Mouse (Mus musculus) heart, embryonic 12.5 days (tissue): Measurements from ENCODE around the gene Epb41l2. TPM values are rescaled to one million over a fixed set of nuclear protein-coding genes. Genes with fewer than 3 reads are reported as not detected.

Experiments used
- ATAC-seq: fragments of 200-750 bp; cut with Nextera tagmentation; 2 replicates; pipeline ENCODE4 v1.8.0; 2017; ENCODE audit warnings: moderate TSS enrichment, moderate library complexity; ENCODE audit not compliant: insufficient number of reproducible peaks, low FRiP score
- H3K27ac ChIP-seq: fragments of 300-500 bp; sonication (generic); 2 replicates; pipeline ENCODE4 v1.5.1; 2016; ENCODE audit warnings: mild to moderate bottlenecking, moderate library complexity; ENCODE audit not compliant: poor library complexity, severe bottlenecking
- H3K27me3 ChIP-seq: fragments of 300-500 bp; sonication (generic); replicated peaks from 2 replicates; pipeline ENCODE4 v1.6.1; 2016; ENCODE audit warnings: mild to moderate bottlenecking, moderate library complexity
- H3K36me3 ChIP-seq: fragments of 300-500 bp; sonication (generic); 2 replicates; pipeline ENCODE4 v1.6.1; 2016; ENCODE audit warnings: mild to moderate bottlenecking, moderate library complexity
- H3K4me1 ChIP-seq: fragments of 300-500 bp; sonication (generic); replicated peaks from 2 replicates; pipeline ENCODE4 v1.6.1; 2016; ENCODE audit warnings: mild to moderate bottlenecking
- H3K4me2 ChIP-seq: fragments of 300-500 bp; sonication (generic); 2 replicates; pipeline ENCODE4 v1.6.1; 2016; ENCODE audit warnings: mild to moderate bottlenecking, moderate library complexity
- H3K4me3 ChIP-seq: fragments of 300-500 bp; sonication (generic); 2 replicates; pipeline ENCODE4 v1.5.1; 2016; ENCODE audit warnings: mild to moderate bottlenecking
- H3K9ac ChIP-seq: fragments of 300-500 bp; sonication (generic); 2 replicates; pipeline ENCODE4 v1.6.1; 2016; ENCODE audit warnings: mild to moderate bottlenecking, moderate library complexity
- H3K9me3 ChIP-seq: fragments of 300-500 bp; sonication (generic); replicated peaks from 2 replicates; pipeline ENCODE4 v1.6.1; 2016; ENCODE audit warnings: mild to moderate bottlenecking, moderate library complexity
- WGBS: fragments of 180-500 bp; shearing (Covaris S2); methylation state at CpG from one replicate; pipeline ENCODE4 v1.1.7; 2016; 5-methylcytosine and 5-hydroxymethylcytosine counted together
- polyA plus RNA-seq: library from polyadenylated mRNA; unstranded; fragments of >200 nt; fragmentation: Nextera tagmentation; extraction: Ambion mirVana; gene quantifications from 2 replicates; pipeline ENCODE4 v1.2.1, GENCODE M21; 2016

Epb41l2 gene
- polyA plus RNA-seq = 61.4 and 64.3 TPM in 2 replicates

DNA sequence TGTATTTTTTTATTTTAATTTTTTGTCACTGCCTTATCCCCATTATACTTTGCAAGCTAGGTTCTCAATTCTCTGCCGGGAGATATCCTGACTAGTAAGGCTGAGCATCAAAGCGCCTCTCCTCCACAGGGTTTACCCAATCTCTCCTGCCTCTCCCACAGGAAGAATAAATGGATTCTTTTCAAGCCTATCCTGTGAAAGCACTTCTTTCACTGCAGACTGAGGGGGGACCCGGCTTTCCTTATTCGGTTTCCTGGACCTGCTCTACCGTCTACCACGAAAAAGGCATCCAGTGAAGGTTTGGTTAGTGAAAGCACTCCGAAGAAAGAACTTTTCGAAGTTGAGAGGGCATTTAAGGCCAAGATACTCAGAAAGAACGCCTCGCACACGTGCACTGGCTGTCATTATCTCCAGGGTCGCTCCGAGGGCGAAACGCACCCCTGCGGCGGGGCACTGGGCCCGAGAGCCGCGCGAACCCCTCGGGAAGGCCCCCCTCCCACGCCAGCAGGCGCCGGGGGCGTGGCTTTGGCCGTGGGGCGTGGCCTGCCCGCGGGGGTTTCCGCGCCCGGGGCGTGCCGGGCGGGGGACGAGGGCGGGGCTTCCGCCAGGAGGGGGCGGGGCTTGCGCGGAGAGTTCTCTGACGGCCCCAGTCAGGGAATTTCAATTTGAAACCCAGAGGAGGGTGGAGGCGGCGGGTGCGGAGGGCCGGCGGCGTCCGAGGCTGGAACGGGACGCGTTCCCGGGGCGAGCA is at the start of gene Epb41l2:
Epb41l2 (plus strand) TSS at position 591 of the 751 bp plus-strand sequence.
- Histone ChIP-seq H3K4me2 (peak within 1 kb of the TSS; percentile 70), H3K27ac (peak within 1 kb of the TSS; percentile 90), H3K36me3 (no peaks in the 10 kb centered on the region), H3K9me3 (no peaks in the 10 kb centered on the region), H3K4me3 (peak within 1 kb of the TSS; percentile 99), H3K27me3 (no peaks in the 10 kb centered on the region), H3K9ac (peak within 1 kb of the TSS; percentile 98), H3K4me1 (peaks cover 22% of the 10 kb centered on the region)
- peak; percentile 94 for ATAC-seq
- WGBS = under 1% methylated on average over 44 of the region's 55 CpGs

DNA sequence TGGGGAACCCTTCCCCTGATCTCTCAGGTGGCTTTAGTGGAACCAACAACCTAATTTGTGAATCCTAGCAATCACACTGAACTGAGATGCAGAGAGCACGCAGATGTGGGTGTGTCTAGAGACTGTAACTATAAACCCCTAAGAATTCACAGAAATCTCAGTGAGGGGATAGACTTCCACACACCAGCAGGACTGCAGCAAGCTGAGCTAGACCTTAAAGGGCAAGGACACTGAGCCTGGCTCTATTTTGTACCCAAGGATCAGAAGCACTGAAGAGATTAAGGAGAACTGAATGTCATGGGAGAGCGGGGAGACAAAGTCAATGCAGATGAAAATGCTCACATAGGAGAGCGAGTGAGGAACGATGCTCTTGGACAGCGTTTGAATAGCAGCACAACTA is 49.6 kb upstream of the Epb41l2 start:
- no peak overlapping the region for H3K4me3 ChIP-seq
- H3K9me3 ChIP-seq = no peaks in the 10 kb centered on the region
- no peak overlapping the region for H3K4me2 ChIP-seq
- no peak overlapping the region for H3K27ac ChIP-seq
- 81% methylated on average over 5 of the region's 5 CpGs for WGBS
- H3K27me3 ChIP-seq = no peaks in the 10 kb centered on the region
- peaks cover 7% of the 10 kb centered on the region; the same call in 1 of the 2 replicates for H3K4me1 ChIP-seq
- no peak overlapping the region for H3K9ac ChIP-seq
- no peak for ATAC-seq
- no peaks in the 10 kb centered on the region for H3K36me3 ChIP-seq

DNA sequence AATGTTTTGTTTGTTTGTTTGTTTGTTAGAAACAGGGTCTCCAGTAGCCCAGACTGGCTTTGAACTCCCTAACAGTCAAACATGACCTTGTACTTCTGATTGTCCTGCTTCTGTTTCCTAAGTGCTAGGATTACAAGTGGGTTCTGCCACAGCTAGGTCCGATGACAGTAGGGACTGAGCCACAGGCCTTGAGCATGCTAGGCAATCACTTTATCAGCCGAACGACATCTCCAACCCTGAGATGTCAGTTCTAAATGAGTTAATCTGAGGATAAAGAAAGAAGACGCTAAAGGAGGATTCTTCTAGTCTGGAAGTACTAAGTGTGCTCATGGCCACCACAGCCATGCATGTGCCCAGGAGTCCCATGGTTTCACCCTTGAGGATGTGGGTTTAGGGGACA is 48.9 kb upstream of the Epb41l2 start:
- Histone ChIP-seq H3K9me3 (no peaks in the 10 kb centered on the region), H3K27me3 (no peaks in the 10 kb centered on the region), H3K36me3 (no peaks in the 10 kb centered on the region), H3K9ac (no peak overlapping the region), H3K4me2 (no peak overlapping the region), H3K4me1 (peaks cover 7% of the 10 kb centered on the region; the same call in 1 of the 2 replicates), H3K27ac (no peak overlapping the region), H3K4me3 (no peak overlapping the region)
- ATAC-seq = no peak
- 43% methylated on average over 4 of the region's 4 CpGs for WGBS

DNA sequence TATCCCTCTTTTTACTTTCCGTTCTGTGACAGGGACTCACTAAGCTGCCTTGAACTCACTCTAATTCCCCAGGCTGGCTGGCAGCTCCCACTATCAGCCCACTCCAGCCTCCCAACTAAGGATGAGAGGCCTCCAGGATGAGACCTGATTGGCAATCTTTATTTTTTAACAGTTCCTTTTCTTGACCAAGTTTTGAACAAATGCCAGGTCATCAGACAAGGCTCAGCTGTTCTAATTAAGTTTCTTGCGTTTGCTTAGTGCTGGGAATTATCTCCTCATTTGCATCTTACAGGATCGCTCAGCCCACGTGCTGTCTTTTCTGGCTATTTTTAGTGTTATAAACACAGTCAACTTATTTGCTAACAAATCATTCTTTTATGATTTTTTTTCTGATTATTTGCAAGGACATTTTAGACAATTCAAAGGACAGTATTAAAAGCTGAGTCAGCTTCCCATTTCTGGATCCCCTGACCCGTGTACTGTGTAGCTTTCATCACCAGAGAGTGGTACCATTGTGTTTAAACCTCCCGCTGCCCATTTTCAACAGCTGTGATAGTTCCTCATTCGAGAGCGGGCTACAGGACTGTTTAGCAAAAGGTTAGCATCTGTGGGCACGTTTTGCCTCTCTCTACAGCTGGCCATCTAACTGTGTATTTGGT is 47.9 kb upstream of the Epb41l2 start:
- Histone ChIP-seq H3K27ac (no peak overlapping the region), H3K36me3 (no peaks in the 10 kb centered on the region), H3K9me3 (no peaks in the 10 kb centered on the region), H3K4me2 (no peak overlapping the region), H3K4me1 (peaks cover 7% of the 10 kb centered on the region; the same call in 1 of the 2 replicates), H3K9ac (no peak overlapping the region), H3K4me3 (no peak overlapping the region), H3K27me3 (no peaks in the 10 kb centered on the region)
- no peak for ATAC-seq
- WGBS = 42% methylated on average over 9 of the region's 9 CpGs

DNA sequence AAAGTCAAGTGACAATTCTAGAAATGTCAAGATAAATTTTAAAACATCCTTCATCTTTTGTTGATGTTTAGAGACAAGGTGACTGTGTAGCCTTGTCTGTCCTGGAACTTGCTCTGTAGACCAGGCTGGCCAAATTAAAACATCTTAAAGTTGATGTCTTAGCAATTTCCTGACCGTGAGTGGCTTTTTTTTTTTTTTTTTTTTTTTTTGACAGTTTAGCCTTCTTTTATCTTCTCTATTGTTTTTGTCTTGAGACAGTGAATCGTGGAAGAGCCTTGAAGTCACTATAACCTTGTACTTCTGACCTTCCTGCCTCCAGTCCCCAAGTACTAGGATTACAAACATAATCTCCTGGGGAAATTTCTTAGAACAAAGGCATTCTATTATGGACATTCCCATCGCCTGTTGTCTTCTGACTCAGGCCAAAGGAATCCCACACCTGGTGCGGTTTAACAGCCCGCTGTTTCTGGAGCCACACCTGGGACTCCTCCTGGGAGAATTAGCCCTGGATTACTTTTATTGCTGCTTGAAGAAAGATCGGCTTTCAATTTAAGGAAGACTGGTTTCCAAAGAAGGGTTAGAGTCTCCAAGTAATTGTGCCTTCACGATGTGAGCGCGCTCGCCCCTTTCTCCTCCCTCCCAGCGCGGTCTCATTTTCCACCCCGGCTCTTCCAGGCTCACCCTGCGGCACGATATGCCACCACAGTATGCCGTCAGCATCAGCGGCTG is 45.6 kb upstream of the Epb41l2 start:
- Histone ChIP-seq H3K4me1 (peaks cover 22% of the 10 kb centered on the region), H3K4me3 (peak overlapping the region; percentile 13; the same call in 1 of the 2 replicates), H3K9ac (0 out of 2 replicates have a peak overlapping the region, but pooled peaks have one; percentile 14), H3K4me2 (peak overlapping the region; percentile 63), H3K36me3 (no peaks in the 10 kb centered on the region), H3K9me3 (no peaks in the 10 kb centered on the region), H3K27me3 (no peaks in the 10 kb centered on the region), H3K27ac (no peak overlapping the region)
- no peak for ATAC-seq
- WGBS = 12% methylated on average over 17 of the region's 17 CpGs

DNA sequence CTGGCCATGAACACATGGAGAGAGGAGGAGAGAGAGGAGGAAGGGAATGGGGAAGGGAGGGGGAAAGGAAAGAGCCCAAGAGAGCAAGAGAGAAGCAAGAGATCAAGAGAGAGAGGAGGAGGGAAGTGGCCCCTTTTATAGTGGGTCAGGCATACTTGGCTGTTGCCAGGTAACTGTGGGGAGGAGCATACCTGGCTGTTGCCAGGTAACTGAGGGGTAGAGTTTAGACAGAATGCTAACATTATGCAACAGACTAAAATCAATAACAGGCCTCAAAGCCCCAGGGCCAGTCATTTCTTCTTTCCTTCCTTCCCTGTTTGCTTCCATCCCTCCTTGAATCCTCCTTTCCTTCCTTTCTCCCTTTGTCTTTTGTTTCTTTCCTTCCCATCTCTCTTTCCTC is 41.9 kb upstream of the Epb41l2 start:
- Histone ChIP-seq H3K9me3 (no peaks in the 10 kb centered on the region), H3K36me3 (no peaks in the 10 kb centered on the region), H3K27me3 (no peaks in the 10 kb centered on the region), H3K4me1 (peaks cover 24% of the 10 kb centered on the region), H3K4me2 (peak overlapping the region; percentile 40), H3K4me3 (no peak overlapping the region), H3K27ac (peak overlapping the region; percentile 52; the same call in 1 of the 2 replicates), H3K9ac (no peak overlapping the region)
- ATAC-seq = no peak

DNA sequence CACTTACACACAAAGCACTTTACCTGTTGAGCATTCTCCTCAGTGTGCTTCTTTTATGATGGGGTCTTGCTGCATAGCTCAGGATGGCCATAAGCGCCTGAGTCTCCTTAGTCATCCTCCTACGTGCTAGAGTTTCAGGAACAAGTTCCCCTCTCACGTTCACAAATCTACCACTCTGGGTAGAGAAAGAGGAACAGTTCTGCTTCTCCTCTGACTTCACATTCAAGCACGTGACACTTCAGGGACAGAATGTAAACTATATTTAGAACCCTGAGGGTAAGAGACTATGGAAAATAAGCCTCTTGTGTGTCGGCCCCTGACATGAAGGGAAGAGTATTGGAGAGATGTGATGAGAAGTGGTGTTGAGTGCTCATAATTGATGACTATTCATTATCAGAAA is 41.2 kb upstream of the Epb41l2 start:
- no peak for ATAC-seq
- Histone ChIP-seq H3K27ac (peak overlapping the region; percentile 52), H3K9me3 (no peaks in the 10 kb centered on the region), H3K4me1 (peaks cover 24% of the 10 kb centered on the region), H3K4me2 (peak overlapping the region; percentile 40), H3K4me3 (no peak overlapping the region), H3K36me3 (no peaks in the 10 kb centered on the region), H3K27me3 (no peaks in the 10 kb centered on the region), H3K9ac (no peak overlapping the region)
- WGBS = 32% methylated on average over 5 of the region's 5 CpGs

DNA sequence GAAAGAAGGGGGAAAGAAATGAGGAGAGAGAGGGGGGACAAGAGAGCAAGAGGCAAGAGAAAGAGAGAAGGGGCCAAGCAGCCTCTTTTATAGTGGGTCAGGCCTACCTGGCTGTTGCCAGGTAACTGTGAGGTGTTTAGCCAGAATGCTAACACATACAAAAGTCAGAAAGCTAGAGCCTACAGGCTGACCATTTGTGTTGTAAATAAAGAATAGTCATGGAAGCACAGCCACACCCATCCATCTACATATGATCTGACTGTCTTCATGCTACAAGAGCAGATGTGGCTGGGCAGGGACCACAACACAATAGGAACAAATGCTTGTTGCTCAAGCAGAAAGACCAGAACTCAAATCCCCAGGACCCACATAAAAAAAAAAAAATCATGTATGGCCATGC is 40.1 kb upstream of the Epb41l2 start:
- Histone ChIP-seq H3K27ac (no peak overlapping the region), H3K4me2 (no peak overlapping the region), H3K4me3 (no peak overlapping the region), H3K9ac (no peak overlapping the region), H3K9me3 (no peaks in the 10 kb centered on the region), H3K27me3 (no peaks in the 10 kb centered on the region), H3K4me1 (peaks cover 19% of the 10 kb centered on the region), H3K36me3 (no peaks in the 10 kb centered on the region)
- ATAC-seq = no peak

DNA sequence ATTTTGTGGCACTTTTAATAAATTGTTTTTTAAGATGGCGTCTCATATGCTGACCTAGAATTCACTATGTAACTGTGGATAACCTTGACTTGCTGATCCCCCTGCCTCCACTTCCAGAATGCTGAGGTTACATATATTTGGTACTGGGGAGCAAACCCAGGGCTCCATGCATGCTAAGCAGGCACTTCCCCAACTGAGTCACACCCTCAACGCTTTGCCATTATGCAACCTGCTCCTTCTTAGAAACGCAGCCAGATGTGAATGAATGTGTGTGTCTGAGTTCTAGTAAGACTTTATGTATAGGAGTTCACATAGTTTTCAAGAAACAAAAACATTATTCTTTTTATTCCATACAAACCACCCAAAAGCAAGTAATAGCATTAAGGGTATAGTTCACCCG is 38.4 kb upstream of the Epb41l2 start:
- Histone ChIP-seq H3K4me2 (no peak overlapping the region), H3K27me3 (no peaks in the 10 kb centered on the region), H3K4me3 (no peak overlapping the region), H3K9me3 (no peaks in the 10 kb centered on the region), H3K9ac (no peak overlapping the region), H3K36me3 (no peaks in the 10 kb centered on the region), H3K27ac (no peak overlapping the region), H3K4me1 (peaks cover 19% of the 10 kb centered on the region)
- WGBS = 82% methylated on average over 4 of the region's 4 CpGs
- no peak for ATAC-seq

DNA sequence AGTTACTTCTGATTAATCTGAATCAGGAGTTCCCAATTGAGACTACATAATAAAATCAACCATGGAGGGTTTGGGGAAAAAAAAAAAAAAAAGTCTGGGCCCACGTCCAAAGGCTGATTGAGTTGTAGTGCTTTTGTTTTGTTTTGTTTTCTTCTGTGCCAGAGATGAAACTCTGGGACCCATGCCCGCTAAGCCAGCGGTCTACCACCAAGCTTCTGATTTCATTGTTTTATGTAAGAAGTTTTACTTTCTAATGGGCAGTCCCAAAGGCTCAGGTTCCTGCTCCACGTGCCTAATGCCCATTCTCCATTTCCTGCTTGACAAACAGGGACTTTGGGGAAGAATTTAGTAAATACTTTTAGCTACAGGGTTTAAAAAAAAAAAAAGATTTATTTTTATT is 33.9 kb upstream of the Epb41l2 start:
- 66% methylated on average over 4 of the region's 4 CpGs for WGBS
- no peak for ATAC-seq
- Histone ChIP-seq H3K36me3 (no peaks in the 10 kb centered on the region), H3K9me3 (no peaks in the 10 kb centered on the region), H3K4me3 (no peak overlapping the region), H3K4me1 (no peaks in the 10 kb centered on the region), H3K27ac (no peak overlapping the region), H3K9ac (no peak overlapping the region), H3K27me3 (no peaks in the 10 kb centered on the region), H3K4me2 (no peak overlapping the region)

DNA sequence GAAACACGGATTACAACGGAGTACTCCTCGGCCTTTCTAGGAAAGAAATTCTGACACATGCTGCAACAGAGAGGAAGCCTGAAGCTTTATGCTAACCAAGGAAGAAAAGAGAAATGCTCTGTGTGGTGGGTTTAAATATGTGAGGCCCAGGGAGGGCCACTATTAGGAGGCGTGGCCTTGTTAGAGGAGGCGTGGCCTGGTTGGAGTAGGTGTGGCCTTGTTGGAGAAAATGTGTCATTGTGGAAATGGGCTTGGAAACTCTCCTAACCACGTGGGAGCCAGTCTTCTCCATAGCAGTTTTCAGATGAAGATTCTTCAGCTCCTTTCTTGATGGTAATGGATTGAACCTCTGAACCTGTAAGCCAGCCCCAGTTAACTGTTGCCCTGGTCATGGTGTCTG is 32.1 kb upstream of the Epb41l2 start:
- Histone ChIP-seq H3K27ac (no peak overlapping the region), H3K4me1 (no peaks in the 10 kb centered on the region; the same call in 1 of the 2 replicates), H3K9me3 (no peaks in the 10 kb centered on the region), H3K4me2 (no peak overlapping the region), H3K27me3 (no peaks in the 10 kb centered on the region), H3K9ac (no peak overlapping the region), H3K4me3 (no peak overlapping the region), H3K36me3 (no peaks in the 10 kb centered on the region)
- WGBS = 74% methylated on average over 6 of the region's 6 CpGs
- ATAC-seq = no peak
